Mouse (Mus musculus) stomach, postnatal 0 days (tissue): ENCODE measurements at regions not wholly inside any gene's neighbourhood (a gene's known extent, or its start where the extent isn't known, plus 50 kb on each side); places are given as distances from the start of the nearest gene placed in this dataset.
A peak's percentile ranks its signal among the peaks of the same experiment; 100 is the strongest.

Experiments used
- ATAC-seq: fragments of 200-750 bp; cut with Nextera tagmentation; 2 replicates; pipeline ENCODE4 v1.8.0; 2017; ENCODE audit not compliant: low FRiP score, low TSS enrichment
- DNase-seq: peaks from one replicate; pipeline ENCODE4 v3.0.0-alpha.2; 2016; ENCODE audit warnings: low spot score
- H3K27ac ChIP-seq: fragments of 300-500 bp; sonication (generic); replicated peaks from 2 replicates; pipeline ENCODE4 v1.5.1; 2014; ENCODE audit warnings: mild to moderate bottlenecking, control low read depth
- H3K27me3 ChIP-seq: fragments of 300-500 bp; sonication (generic); 2 replicates; pipeline ENCODE4 v1.6.1; 2014; ENCODE audit warnings: low read length; ENCODE audit not compliant: control insufficient read depth, insufficient read depth
- H3K36me3 ChIP-seq: fragments of 300-500 bp; sonication (generic); 2 replicates; pipeline ENCODE4 v1.6.1; 2014; ENCODE audit warnings: low read length, mixed read lengths; ENCODE audit not compliant: control insufficient read depth, insufficient read depth
- H3K4me1 ChIP-seq: fragments of 300-500 bp; sonication (generic); replicated peaks from 2 replicates; pipeline ENCODE4 v1.6.1; 2014; ENCODE audit warnings: antibody characterized with exemption; ENCODE audit not compliant: control insufficient read depth, insufficient read depth
- H3K4me2 ChIP-seq: fragments of 300-500 bp; sonication (generic); replicated peaks from 2 replicates; pipeline ENCODE4 v1.6.1; 2014; ENCODE audit warnings: low read depth, mild to moderate bottlenecking, control low read depth, moderate library complexity
- H3K4me3 ChIP-seq: fragments of 300-500 bp; sonication (generic); 2 replicates; pipeline ENCODE4 v1.5.1; 2014; ENCODE audit warnings: low read depth, low read length, control low read depth
- H3K9ac ChIP-seq: fragments of 300-500 bp; sonication (generic); 2 replicates; pipeline ENCODE4 v1.6.1; 2014; ENCODE audit warnings: mild to moderate bottlenecking, low read length, control low read depth, mixed read lengths
- H3K9me3 ChIP-seq: fragments of 300-500 bp; sonication (generic); 2 replicates; pipeline ENCODE4 v1.6.1; 2016; ENCODE audit warnings: low read length; ENCODE audit not compliant: control insufficient read depth
- CTCF ChIP-seq: IDR thresholded peaks from 2 replicates; pipeline ENCODE4 v1.5.1; 2016; ENCODE audit warnings: antibody characterized with exemption, low read depth, mild to moderate bottlenecking, moderate library complexity
- EP300 ChIP-seq: optimal IDR thresholded peaks from 2 replicates; pipeline ENCODE3; 2016; ENCODE audit warnings: antibody characterized with exemption
- WGBS: fragments of 180-500 bp; shearing (Covaris S2); extraction: QIAGEN DNeasy Blood & Tissue Kit; methylation state at CpG from one replicate; pipeline ENCODE4 v1.1.7; 2014; 5-methylcytosine and 5-hydroxymethylcytosine counted together

GRCm38 (mm10) chr3:157743000-157743399, 176.3 kb downstream of the Ptger3 start:
- no peaks in the 10 kb centered on the region for H3K27me3 ChIP-seq
- no peak for TF ChIP-seq CTCF
- no peak for TF ChIP-seq EP300
- no peaks in the 10 kb centered on the region for H3K9me3 ChIP-seq
- no peak overlapping the region for H3K4me2 ChIP-seq
- ATAC-seq, result peak; percentile 87
- H3K27ac ChIP-seq, result no peak overlapping the region
- H3K4me3 ChIP-seq, result no peak overlapping the region
- DNase-seq, result peak; percentile 31
- WGBS, result 27% methylated on average over 1 of the region's 1 CpGs
- H3K36me3 ChIP-seq, result no peaks in the 10 kb centered on the region
- no peak overlapping the region for H3K9ac ChIP-seq
- H3K4me1 ChIP-seq, result no peaks in the 10 kb centered on the region

- no peaks in the 10 kb centered on the region for H3K27me3 ChIP-seq
- TF ChIP-seq CTCF (no peak), EP300 (no peak)
- no peak for DNase-seq
- H3K36me3 ChIP-seq, result no peaks in the 10 kb centered on the region
- H3K27ac ChIP-seq, result no peak overlapping the region
- H3K4me2 ChIP-seq, result no peak overlapping the region
- WGBS, result 56% methylated on average over 1 of the region's 1 CpGs
- H3K9ac ChIP-seq, result no peak overlapping the region
- peak; percentile 74 for ATAC-seq
- H3K4me3 ChIP-seq, result no peak overlapping the region
- H3K9me3 ChIP-seq, result no peaks in the 10 kb centered on the region
- no peaks in the 10 kb centered on the region for H3K4me1 ChIP-seq
These were observed 173.1 kb downstream of the Ptger3 start for GRCm38 (mm10) chr3:157739628-157740294.

DNA sequence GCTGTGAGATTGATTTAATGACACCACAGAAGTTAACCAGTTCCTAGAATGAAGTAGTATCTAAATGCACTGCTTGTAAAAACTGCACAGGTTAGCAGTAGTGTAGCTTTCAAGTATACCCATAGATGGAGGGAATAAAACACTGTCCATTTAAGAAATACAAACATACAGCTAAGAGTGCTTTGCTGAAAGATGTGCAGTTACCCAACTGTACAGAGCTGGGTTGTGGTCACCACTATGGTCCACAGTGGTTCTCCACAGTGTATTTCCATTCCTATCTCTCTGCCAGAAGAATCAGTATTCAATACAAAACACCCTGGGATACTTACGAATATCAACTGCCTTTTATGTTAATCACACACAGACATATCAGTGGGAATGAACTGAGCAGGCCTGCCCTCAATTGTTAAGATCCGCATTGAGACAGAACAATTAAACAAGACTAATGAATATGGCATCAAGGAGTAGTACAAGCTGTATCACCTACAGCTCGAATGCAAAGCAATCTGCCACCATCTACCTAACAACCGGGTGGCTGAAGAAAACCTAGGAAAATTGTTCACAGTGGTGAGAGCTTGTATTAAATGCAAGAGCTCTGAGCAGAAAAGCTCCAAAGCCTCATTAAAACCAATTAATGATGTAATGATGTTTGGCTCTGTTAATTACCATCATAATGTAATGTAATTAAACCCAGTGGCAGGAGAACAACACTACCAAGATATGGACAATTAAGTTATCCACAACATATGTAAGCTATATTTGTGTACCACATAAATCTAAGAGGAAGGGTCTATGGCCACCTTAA, 165.6 kb downstream of the Ptger3 start:
- ATAC-seq (no peak), DNase-seq (no peak)
- H3K4me2 ChIP-seq, result no peak overlapping the region
- WGBS, result 81% methylated on average over 4 of the region's 4 CpGs
- TF ChIP-seq CTCF, result no peak
- TF ChIP-seq EP300, result no peak
- no peaks in the 10 kb centered on the region for H3K36me3 ChIP-seq
- no peak overlapping the region for H3K27ac ChIP-seq
- H3K4me3 ChIP-seq, result no peak overlapping the region
- no peak overlapping the region for H3K9ac ChIP-seq
- H3K9me3 ChIP-seq, result no peaks in the 10 kb centered on the region
- H3K27me3 ChIP-seq, result no peaks in the 10 kb centered on the region
- no peaks in the 10 kb centered on the region for H3K4me1 ChIP-seq

- no peaks in the 10 kb centered on the region for H3K36me3 ChIP-seq
- 47% methylated on average over 1 of the region's 1 CpGs for WGBS
These were observed 163.1 kb downstream of the Ptger3 start for GRCm38 (mm10) chr3:157729711-157730367.

GRCm38 (mm10) chr3:157724542-157724941, 157.8 kb downstream of the Ptger3 start:
- Histone ChIP-seq H3K4me1 (no peaks in the 10 kb centered on the region), H3K36me3 (no peaks in the 10 kb centered on the region), H3K9ac (no peak overlapping the region), H3K9me3 (no peaks in the 10 kb centered on the region), H3K4me3 (no peak overlapping the region), H3K27ac (no peak overlapping the region), H3K4me2 (no peak overlapping the region), H3K27me3 (no peaks in the 10 kb centered on the region)
- WGBS, result 56% methylated on average over 1 of the region's 1 CpGs
- TF ChIP-seq CTCF (no peak), EP300 (no peak)
- DNase-seq (no peak), ATAC-seq (no peak)

More at GRCm38 (mm10) chr3:157729711-157730367, 163.1 kb downstream of the Ptger3 start:
- H3K27ac ChIP-seq, result no peak overlapping the region
- no peak overlapping the region for H3K4me3 ChIP-seq
- no peak for DNase-seq
- H3K9ac ChIP-seq, result no peak overlapping the region
- no peaks in the 10 kb centered on the region for H3K9me3 ChIP-seq
- ATAC-seq, result no peak
- H3K27me3 ChIP-seq, result no peaks in the 10 kb centered on the region
- no peak overlapping the region for H3K4me2 ChIP-seq
- H3K4me1 ChIP-seq, result no peaks in the 10 kb centered on the region
- no peak for TF ChIP-seq CTCF
- no peak for TF ChIP-seq EP300
